Mouse (Mus musculus): Measurements from ENCODE around the gene Clip2. TPM values are rescaled to one million over a fixed set of nuclear protein-coding genes. Genes with fewer than 3 reads are reported as not detected.

The Clip2 gene
- total RNA-seq, 2 experiments from 2014 or later = 16.7 to 17.7 TPM

Small RNAs within 50 kb of the gene (microRNA-seq; reads per million reads assigned to microRNA genes)
- gene Gm26340 (ENCODE audit: borderline number of aligned reads in 2 of 2) (0 reads per million in 2 experiments), gene Mir7228 (ENCODE audit: borderline number of aligned reads in 2 of 2) (0 reads per million in 2 experiments)

Other genes with a start within 250 kb of the Clip2 start
- gene Gtf2i, start 237.7 kb downstream of the Clip2 start, total RNA-seq (2021) = 100 to 1,000 TPM; 170 to 215 TPM
- 10 to 100 TPM; 44.9 to 71.0 TPM for gene Gtf2ird1, start 95.7 kb downstream of the Clip2 start, total RNA-seq (2021)
- gene Syna, start 7.7 kb upstream of the Clip2 start, total RNA-seq (2021) = not detected
- 10 to 100 TPM; 34.8 to 37.4 TPM for gene Rfc2, start 28.9 kb upstream of the Clip2 start, total RNA-seq (2021)
- 1 to 10 TPM; 5.1 to 5.5 TPM for gene Lat2, start 62.6 kb upstream of the Clip2 start, total RNA-seq (2021)
- gene Eif4h, start 87.1 kb upstream of the Clip2 start, total RNA-seq (2021) = 100 to 1,000 TPM; 266 to 273 TPM
- gene Limk1, start 136.2 kb upstream of the Clip2 start, total RNA-seq (2021) = 10 to 100 TPM; 20.2 to 21.9 TPM
- gene Eln, start 194.9 kb upstream of the Clip2 start, total RNA-seq (2021) = 10 to 100 TPM in 1 of 2 experiments, 1 to 10 TPM in 1; 9.0 to 18.1 TPM